Mouse (Mus musculus): ENCODE data around the gene Arntl.

Arntl gene

GRCm38 (mm10) chr7:113206644-113207470 lies at the start of gene Arntl:
TSS of gene Arntl (plus strand) at chr7:113207465.
- CTCF ChIA-PET, result interaction anchor here (0.6 kb wide), 1 partner anchor 290 kb away, joined by 5 read pairs; no protein-coding TSS in a partner anchor

- CTCF ChIA-PET, result no interaction called here
Observed at GRCm38 (mm10) chr7:113161077-113161698, 46.1 kb upstream of the Arntl start.

GRCm38 (mm10) chr7:113164719-113165118 lies 42.5 kb upstream of the Arntl start:
- CTCF ChIA-PET, result no interaction called here

GRCm38 (mm10) chr7:113167092-113167491 lies 40.2 kb upstream of the Arntl start:
- CTCF ChIA-PET, result no interaction called here

- CTCF ChIA-PET, result no interaction called here
Observed at GRCm38 (mm10) chr7:113168609-113169008, 38.7 kb upstream of the Arntl start.

GRCm38 (mm10) chr7:113172425-113172824 lies 34.8 kb upstream of the Arntl start:
- CTCF ChIA-PET, result no interaction called here

- CTCF ChIA-PET, result no interaction called here
Observed at GRCm38 (mm10) chr7:113175481-113175880, 31.8 kb upstream of the Arntl start.

- CTCF ChIA-PET, result no interaction called here
Observed at GRCm38 (mm10) chr7:113178073-113178472, 29.2 kb upstream of the Arntl start.

GRCm38 (mm10) chr7:113183787-113184186 lies 23.5 kb upstream of the Arntl start:
- CTCF ChIA-PET, result no interaction called here

GRCm38 (mm10) chr7:113185056-113185455 lies 22.2 kb upstream of the Arntl start:
- CTCF ChIA-PET, result interaction anchor here (0.6 to 1.0 kb wide), 2 partner anchors 10 to 66 kb away, joined by 3 to 6 read pairs; no protein-coding TSS in a partner anchor

- CTCF ChIA-PET, result no interaction called here
Observed at GRCm38 (mm10) chr7:113186041-113186800, 21.0 kb upstream of the Arntl start.

- CTCF ChIA-PET, result interaction anchor here (0.6 kb wide), 1 partner anchor 20 kb away, joined by 11 read pairs; no protein-coding TSS in a partner anchor
Observed at GRCm38 (mm10) chr7:113188091-113188490, 19.2 kb upstream of the Arntl start.

- CTCF ChIA-PET, result no interaction called here
Observed at GRCm38 (mm10) chr7:113188566-113188965, 18.7 kb upstream of the Arntl start.

GRCm38 (mm10) chr7:113191787-113192186 lies 15.5 kb upstream of the Arntl start:
- CTCF ChIA-PET, result interaction anchor here (0.7 kb wide), 1 partner anchor 75 kb away, joined by 3 read pairs; no protein-coding TSS in a partner anchor

GRCm38 (mm10) chr7:113192714-113193365 lies 14.4 kb upstream of the Arntl start:
- CTCF ChIA-PET, result interaction anchor here (0.7 kb wide), 2 partner anchors 31 to 74 kb away, joined by 3 to 6 read pairs; no protein-coding TSS in a partner anchor

- CTCF ChIA-PET, result no interaction called here
Observed at GRCm38 (mm10) chr7:113193872-113194271, 13.4 kb upstream of the Arntl start.

- CTCF ChIA-PET, result no interaction called here
Observed at GRCm38 (mm10) chr7:113195271-113195670, 12.0 kb upstream of the Arntl start.

GRCm38 (mm10) chr7:113196171-113196570 lies 11.1 kb upstream of the Arntl start:
- CTCF ChIA-PET, result no interaction called here

- CTCF ChIA-PET, result interaction anchor here (0.6 to 0.8 kb wide), 3 partner anchors 13 to 112 kb away, joined by 3 to 10 read pairs (median 5); no protein-coding TSS in a partner anchor
Observed at GRCm38 (mm10) chr7:113197161-113197775, 10.0 kb upstream of the Arntl start.

- CTCF ChIA-PET, result no interaction called here
Observed at GRCm38 (mm10) chr7:113201584-113201983, 5.7 kb upstream of the Arntl start.
